Mouse (Mus musculus): ENCODE measurements around the gene Nr4a1.

Gene Nr4a1

GRCm38 (mm10) chr15:101256463-101257206 lies 2.6 kb downstream of the Nr4a1 start:
- no peak for DNase-seq (ENCODE audit: low spot score)

- no peak for DNase-seq (ENCODE audit: low spot score)
Measured at GRCm38 (mm10) chr15:101258420-101258819, 4.4 kb downstream of the Nr4a1 start.

DNA sequence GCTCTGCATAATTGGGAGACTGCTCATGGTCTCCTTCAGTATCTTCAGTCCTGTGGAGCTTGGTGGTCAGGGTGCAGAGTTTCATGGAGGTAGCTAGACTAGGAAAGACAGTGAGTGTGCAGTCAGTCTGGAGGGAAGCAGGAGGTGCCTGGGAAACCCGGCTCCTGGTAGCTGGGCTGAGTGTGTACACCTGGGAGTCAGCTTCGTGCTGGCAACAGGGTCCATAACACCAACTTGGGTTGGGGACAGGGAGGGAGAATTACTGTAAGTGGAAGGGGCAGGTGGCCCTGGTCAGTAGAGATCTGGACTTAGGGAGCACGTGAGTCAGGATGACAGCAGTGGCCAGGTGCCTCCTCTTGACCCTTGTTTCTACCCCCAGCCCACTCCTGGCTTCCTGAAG lies 5.9 kb downstream of the Nr4a1 start:
- DNase-seq (ENCODE audit: low spot score) = no peak

DNA sequence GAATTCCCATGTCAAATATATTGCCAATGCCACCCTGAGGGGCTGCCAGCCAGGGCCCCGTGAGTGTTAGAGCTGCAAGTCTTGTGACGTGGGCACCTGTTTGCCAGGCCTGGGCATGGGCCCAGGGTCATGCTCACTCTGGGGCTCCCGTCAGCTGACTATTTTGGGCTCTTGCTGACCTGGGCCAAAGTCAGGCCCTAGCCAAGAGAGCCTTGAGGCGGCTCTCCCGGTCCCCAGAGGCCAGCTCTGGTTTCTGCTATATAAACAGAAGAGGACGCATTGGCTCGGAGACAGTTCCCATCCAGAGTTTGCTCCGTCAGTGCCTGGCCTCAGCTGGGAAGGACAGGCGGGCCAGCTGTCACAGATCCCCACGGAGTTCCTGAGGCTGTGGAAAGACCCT lies 6.3 kb downstream of the Nr4a1 start:
- DNase-seq (ENCODE audit: low spot score) = no peak

DNA sequence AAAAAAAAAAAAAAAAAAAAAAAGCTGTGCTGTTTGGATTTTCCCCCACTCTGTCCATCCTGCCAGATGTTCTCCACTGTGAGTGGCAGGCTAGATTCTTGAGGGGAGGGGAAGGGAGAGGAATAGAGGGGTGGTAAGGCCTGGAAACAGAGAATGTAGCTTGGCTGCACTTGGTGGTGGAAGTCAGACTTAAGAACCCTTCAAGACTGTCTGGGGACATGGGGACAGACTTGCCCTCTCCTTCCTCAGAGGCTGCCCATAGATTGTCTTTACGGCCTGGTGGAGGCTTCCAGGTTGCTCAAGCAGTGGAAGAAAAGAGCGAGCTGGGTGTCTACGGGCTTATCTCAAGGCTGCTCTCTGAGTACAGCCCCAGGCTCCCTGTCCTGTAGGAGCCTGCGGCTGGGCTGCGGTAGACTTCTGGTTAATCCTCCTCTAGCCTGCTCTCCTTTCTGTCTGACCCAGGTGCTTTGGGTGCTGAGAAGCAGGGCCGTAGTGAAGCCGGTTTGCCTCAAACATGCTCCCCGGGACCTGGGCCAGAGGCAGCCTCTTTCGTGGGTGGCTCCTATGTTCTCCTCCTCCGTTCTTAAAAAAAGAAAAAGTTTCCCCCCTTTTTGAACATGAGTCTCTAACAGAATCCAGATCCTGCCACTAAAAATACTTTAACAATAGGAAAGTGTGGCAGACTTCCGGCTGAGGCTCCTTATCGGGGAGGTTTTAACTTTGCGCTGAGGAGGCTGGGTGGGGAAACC lies 7.0 kb downstream of the Nr4a1 start:
- DNase-seq (ENCODE audit: low spot score) = no peak

GRCm38 (mm10) chr15:101262502-101262901 lies 8.4 kb downstream of the Nr4a1 start:
- DNase-seq (ENCODE audit: low spot score) = no peak

DNA sequence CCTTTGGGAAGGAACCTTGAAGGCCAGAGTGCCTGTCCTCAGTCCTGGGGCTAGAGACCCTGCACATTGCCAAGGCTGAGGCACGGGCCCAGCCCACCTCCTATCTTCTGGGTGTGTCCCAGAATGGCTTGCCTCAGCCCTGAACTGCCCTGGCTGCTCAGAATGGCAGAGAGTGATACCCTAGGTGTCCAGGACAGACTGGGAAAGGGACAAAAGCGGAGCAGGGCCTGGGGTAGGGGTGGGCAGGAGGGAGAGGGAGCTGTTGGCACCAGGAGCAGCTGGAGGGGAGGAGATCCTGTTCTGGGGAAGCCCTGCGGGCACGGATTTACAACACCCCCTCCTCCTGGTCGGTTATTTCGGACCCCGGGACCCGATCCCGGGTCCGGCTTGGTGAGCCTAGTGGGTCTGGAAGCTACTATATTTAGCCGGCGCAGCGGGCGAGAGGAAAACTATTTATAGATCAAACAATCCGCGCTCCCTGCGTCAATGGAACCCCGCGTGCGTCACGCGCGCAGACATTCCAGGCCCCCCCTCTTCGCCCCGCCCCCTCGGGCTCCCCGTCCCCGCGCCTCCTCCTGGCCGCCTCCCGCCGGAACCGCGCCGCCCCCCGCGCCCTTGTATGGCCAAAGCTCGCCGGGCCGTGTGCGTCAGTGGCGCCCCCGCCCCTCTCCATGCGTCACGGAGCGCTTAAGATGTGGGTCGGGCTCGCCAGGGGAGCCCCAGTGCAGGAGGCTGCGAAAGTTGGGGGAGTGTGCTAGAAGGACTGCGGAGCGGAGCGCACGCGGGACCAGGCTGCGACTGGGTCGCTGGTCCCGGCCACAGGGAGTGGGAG lies 12.3 kb downstream of the Nr4a1 start:
- DNase-seq (ENCODE audit: low spot score) = peak; percentile 71

DNA sequence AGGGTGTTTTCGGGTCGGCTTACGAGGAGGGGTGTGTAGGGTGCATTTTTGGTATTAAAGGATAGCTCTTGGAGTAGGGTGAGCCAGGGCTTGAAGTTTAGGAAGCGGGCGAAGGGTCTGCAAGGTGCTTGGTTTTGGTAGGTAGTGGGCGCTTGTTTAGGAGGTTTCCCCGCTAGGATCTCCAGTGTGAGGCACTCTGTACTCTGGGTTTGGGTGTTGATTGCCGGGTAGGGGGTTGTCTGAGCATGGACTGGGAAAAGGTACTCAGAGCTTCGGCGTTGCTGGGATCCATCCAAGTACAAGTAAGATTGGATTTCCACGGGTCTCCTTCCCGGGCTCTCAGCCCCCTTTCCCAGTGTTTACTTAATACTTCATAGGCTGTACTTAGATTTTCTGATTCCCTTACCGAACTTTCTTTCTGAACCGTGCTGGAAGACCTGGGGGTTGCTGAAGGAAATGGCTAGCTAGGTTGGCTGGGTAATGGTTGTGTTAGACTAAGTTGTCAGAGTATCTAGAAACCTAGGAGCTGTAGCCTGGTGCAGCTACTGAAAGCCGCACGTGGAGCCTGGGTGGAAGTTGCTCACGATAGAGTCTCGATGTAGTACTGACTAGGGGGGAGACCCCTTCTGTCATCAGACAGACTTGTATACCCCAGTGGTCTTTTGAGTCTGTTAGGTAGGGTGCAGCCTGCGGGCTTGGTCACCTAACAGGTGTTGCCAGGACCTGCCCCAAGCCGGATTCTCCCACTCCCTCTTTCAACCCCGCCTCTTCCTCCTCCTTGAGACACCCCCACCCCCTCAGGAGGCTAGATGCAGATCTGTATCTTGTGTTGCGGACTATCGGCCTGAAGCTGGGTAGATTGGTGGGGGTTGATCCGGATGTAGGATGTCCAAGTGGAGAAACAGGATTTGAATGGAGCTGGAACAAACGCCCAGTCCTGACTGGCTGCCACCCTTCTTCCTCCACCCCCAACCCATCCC lies 13.3 kb downstream of the Nr4a1 start:
- DNase-seq (ENCODE audit: low spot score) = no peak

- no peak for DNase-seq (ENCODE audit: low spot score)
Measured at GRCm38 (mm10) chr15:101270101-101270820, 16.2 kb downstream of the Nr4a1 start.

- no peak for DNase-seq (ENCODE audit: low spot score)
Measured at GRCm38 (mm10) chr15:101271107-101271506, 17.0 kb downstream of the Nr4a1 start.

- DNase-seq (ENCODE audit: low spot score) = no peak
Measured at GRCm38 (mm10) chr15:101271513-101271912, 17.4 kb downstream of the Nr4a1 start.

- no peak for DNase-seq (ENCODE audit: low spot score)
Measured at GRCm38 (mm10) chr15:101274380-101274779, 20.3 kb downstream of the Nr4a1 start.

DNA sequence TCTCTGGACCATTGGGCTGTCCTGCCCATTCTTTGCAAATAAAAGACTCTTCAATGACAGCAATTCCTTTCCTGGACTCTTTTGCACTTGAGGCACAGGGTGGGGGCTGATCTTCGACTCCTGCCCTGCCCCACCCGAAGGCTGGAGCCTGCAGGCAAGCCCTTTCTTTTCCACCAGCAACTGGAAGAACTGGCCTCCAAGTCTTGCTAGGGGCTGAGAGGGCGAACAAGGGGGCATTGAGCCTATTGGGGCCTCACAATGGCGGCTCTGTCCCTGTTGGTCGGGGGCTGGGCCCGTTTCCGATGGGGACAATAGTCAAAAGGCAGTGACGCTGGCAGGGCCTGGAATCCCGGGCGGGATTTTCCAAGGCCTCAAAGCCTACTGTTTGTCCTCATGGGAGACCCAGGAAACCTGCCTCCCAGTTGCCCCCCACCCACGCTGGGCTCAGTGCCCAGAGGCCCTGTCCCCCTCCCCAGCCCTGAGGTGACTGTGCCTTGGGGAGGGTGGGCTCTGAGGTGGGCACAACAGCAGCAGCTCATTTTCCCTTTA lies 23.4 kb downstream of the Nr4a1 start:
- no peak for DNase-seq (ENCODE audit: low spot score)

DNA sequence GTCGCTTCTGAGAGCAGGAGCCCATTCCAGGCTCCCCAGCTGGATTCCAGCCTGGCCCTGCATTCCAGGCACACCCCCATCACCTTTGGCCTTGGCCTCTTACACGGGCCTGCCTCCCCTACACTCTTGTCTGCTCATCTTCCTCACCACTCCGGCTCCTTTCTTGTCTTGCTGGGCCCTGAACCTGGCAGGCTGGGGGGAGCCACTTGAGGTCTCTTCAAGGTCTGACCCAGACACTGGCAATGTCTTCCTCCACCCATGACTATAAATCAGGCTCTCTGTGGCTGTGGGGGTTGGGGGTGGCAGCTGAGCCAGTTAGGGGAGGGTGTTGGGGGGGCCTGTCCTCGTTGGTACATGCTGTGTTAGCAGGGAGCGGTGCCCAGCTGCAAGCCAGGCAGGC lies 24.5 kb downstream of the Nr4a1 start:
- no peak for DNase-seq (ENCODE audit: low spot score)

- DNase-seq (ENCODE audit: low spot score) = no peak
Measured at GRCm38 (mm10) chr15:101279430-101279999, 25.4 kb downstream of the Nr4a1 start.

DNA sequence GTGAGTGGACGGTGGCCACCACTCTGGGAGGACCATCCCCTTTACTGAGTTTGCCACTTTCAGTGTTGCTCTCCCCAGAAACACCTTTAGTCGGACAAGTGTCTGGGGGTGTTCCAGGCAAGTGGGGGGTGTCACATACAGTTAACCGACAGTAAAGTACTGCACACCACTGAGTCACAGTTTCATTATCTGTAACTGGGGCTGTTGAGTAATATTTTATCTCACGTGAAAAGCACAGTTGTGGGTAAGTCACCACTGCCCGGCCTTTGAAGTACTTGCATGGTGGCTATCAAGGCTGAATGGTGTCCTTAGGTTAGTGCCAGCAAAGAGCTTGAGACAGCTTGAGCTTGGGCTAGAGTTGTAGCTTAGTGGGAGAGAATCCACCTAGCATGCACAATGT lies 28.4 kb downstream of the Nr4a1 start:
- DNase-seq (ENCODE audit: low spot score) = no peak

- peak; percentile 25 for DNase-seq (ENCODE audit: low spot score)
Measured at GRCm38 (mm10) chr15:101283183-101283910, 29.3 kb downstream of the Nr4a1 start.

DNA sequence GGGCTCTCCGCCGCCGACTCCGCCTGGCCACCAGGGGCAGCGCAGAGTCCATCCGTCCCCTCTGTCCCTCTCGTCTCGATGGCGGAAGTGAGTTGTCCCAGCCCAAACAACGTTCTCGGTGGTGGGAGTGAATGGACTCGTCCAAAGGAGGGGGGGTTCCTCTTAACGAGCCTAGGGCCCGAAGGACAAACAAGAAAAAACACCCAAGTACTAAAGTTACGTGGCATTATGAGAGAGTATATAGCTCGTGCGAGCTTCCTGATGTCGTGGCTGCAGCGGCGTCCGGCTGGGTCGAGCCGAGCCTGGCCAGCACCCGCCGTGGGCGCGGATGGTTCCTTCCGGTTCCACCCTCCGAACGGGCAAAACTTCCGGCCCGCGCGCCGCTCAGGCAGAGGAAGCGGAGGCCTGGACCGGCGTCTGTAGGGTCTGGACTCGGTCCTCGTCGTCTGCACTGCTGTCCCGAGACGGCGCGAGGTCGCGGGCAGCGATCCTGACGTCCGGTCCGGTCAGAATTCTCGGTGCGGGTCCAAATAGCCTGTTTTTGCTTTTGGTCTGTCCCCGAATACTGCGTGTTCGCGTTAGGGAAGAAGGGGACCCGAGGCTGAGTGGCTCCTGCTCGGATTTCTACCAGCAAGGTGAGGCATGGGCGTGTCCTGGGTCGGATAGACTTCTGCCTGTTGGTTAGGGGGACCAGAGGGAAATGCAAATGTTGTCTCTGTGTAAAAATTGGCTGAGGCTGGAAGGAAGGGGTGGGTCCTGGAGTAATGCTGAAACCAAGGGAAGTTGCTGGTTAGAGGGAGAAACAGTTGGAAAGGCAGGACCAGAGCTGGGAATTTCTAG lies 30.1 kb downstream of the Nr4a1 start, which contains the start of gene Atg101:
Atg101 (plus strand) TSS at position 362 of the 840 bp plus-strand sequence.
- peak; percentile 89 for DNase-seq (ENCODE audit: low spot score)

All from spleen, adult 12 weeks (tissue).